Comparison of ENCODE assay signal across 8 mouse cellular contexts in the genomic region with DNA sequence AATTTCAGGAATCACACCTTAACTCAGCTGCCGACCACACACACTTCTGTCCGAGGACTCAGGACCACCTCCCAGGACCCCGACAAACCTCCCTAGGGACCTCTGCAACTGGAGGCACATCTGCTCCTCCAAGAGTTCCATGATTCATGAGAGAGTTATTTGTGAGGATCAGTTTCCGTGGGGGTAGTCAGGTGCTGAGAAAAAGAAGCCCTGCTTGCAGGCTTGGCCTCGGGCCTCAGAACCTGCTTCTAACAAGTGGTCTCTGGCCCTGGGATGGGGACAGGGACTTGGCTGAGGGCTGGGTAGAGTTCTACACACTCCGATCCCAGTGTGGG.
DNase-seq lines count a peak whose midpoint lies in the region; ATAC-seq lines count a peak whose summit lies in the region.

No protein-coding gene starts in this region.

- peak overlapping the region; percentile 57; the same call in 1 of the 2 replicates for H3K27ac ChIP-seq in heart, embryonic 11.5 days (ENCODE audit: low read depth, low read length)
- no peak overlapping the region for H3K27ac ChIP-seq in forebrain, embryonic 13.5 days
- 0 out of 2 replicates have a peak overlapping the region, but pooled peaks have one; percentile 45 for H3K27ac ChIP-seq in liver, embryonic 15.5 days (replicated peaks)

- no peak overlapping the region for H3K4me3 ChIP-seq in heart, embryonic 11.5 days (ENCODE audit: low read depth, low read length)
- no peak overlapping the region for H3K4me3 ChIP-seq in forebrain, embryonic 13.5 days
- H3K4me3 ChIP-seq in liver, embryonic 15.5 days (replicated peaks) = peak overlapping the region; percentile 54; the same call in 1 of the 2 replicates

- WGBS in heart, embryonic 11.5 days (ENCODE audit: insufficient replicate concordance) = 55% methylated on average over 6 of the region's 6 CpGs
- 82% methylated on average over 6 of the region's 6 CpGs for WGBS in forebrain, embryonic 13.5 days
- WGBS in liver, embryonic 15.5 days (ENCODE audit: insufficient replicate concordance) = 65% methylated on average over 6 of the region's 6 CpGs

- peak overlapping the region; percentile 60 for H3K9ac ChIP-seq in heart, embryonic 11.5 days (ENCODE audit: low read depth, low read length)
- 0 out of 2 replicates have a peak overlapping the region, but pooled peaks have one; percentile 70 for H3K9ac ChIP-seq in forebrain, embryonic 13.5 days
- H3K9ac ChIP-seq in liver, embryonic 15.5 days = no peak overlapping the region

- ATAC-seq in heart, embryonic 11.5 days (replicated peaks; ENCODE audit: insufficient number of reproducible peaks, low FRiP score, low TSS enrichment) = no peak
- no peak for ATAC-seq in forebrain, embryonic 13.5 days
- no peak for ATAC-seq in liver, embryonic 15.5 days (ENCODE audit: insufficient read depth)
- no peak for ATAC-seq in megakaryocyte progenitor cell, adult 5-6 weeks (replicated peaks; ENCODE audit: poor library complexity)

- H3K36me3 ChIP-seq in heart, embryonic 11.5 days (ENCODE audit: control insufficient read depth, insufficient read depth, low read length) = no peaks in the 10 kb centered on the region
- peaks cover 8% of the 10 kb centered on the region for H3K36me3 ChIP-seq in forebrain, embryonic 13.5 days (ENCODE audit: poor library complexity, severe bottlenecking)
- no peaks in the 10 kb centered on the region for H3K36me3 ChIP-seq in liver, embryonic 15.5 days (replicated peaks)

- H3K4me2 ChIP-seq in heart, embryonic 11.5 days = peak overlapping the region; percentile 76
- peak overlapping the region; percentile 83; the same call in 1 of the 2 replicates for H3K4me2 ChIP-seq in forebrain, embryonic 13.5 days
- peak overlapping the region; percentile 75 for H3K4me2 ChIP-seq in liver, embryonic 15.5 days

- no peak for DNase-seq in heart, postnatal 4 days
- peak; percentile 58 for DNase-seq in 3134 (ENCODE audit: extremely low read depth, insufficient read length, low spot score)
- DNase-seq in frontal cortex, postnatal 25 days (ENCODE audit: low spot score in 2 of 2) = no peak
- DNase-seq in right cerebral cortex, postnatal 14 days = no peak

- H3K4me1 ChIP-seq in heart, embryonic 11.5 days (ENCODE audit: control insufficient read depth, insufficient read depth, low read length) = peaks cover 24% of the 10 kb centered on the region
- H3K4me1 ChIP-seq in forebrain, embryonic 13.5 days = peaks cover 25% of the 10 kb centered on the region
- peaks cover 32% of the 10 kb centered on the region for H3K4me1 ChIP-seq in liver, embryonic 15.5 days (replicated peaks)

- H3K9me3 ChIP-seq in heart, embryonic 11.5 days (replicated peaks; ENCODE audit: control insufficient read depth, low read length) = no peaks in the 10 kb centered on the region
- H3K9me3 ChIP-seq in forebrain, embryonic 13.5 days (replicated peaks) = no peaks in the 10 kb centered on the region
- no peaks in the 10 kb centered on the region for H3K9me3 ChIP-seq in liver, embryonic 15.5 days (replicated peaks)

- H3K27me3 ChIP-seq in heart, embryonic 11.5 days (ENCODE audit: control insufficient read depth, insufficient read depth, low read length) = no peaks in the 10 kb centered on the region
- peaks cover 19% of the 10 kb centered on the region for H3K27me3 ChIP-seq in forebrain, embryonic 13.5 days
- peaks cover 43% of the 10 kb centered on the region for H3K27me3 ChIP-seq in liver, embryonic 15.5 days
